19 mouse cellular contexts compared by ENCODE assay signal in genomic region chr3:89300514-89300913, GRCm38 (mm10). TPM values are rescaled to one million over a fixed set of nuclear protein-coding genes. Genes with fewer than 3 reads are reported as not detected.
A peak's percentile ranks its signal among the peaks of the same experiment; 100 is the strongest.
DNase-seq lines count a peak whose midpoint lies in the region; ATAC-seq and TF ChIP-seq lines count a peak whose summit lies in the region.
"Had no signal": no experiment of that assay in that cellular context is flagged by ENCODE, and none has a peak within 500 bp of the region (broad histone marks: within the 10 kb centered on the region; RNA-seq: fewer than 3 reads in every experiment).

No protein-coding gene starts in this region.

- 67% methylated on average over 2 of the region's 2 CpGs for WGBS in kidney, embryonic 16.5 days
- 72% methylated on average over 2 of the region's 2 CpGs for WGBS in midbrain, postnatal 0 days
- WGBS in midbrain, embryonic 13.5 days: 62% methylated on average over 2 of the region's 2 CpGs

- TF ChIP-seq CTCF in midbrain, postnatal 0 days (IDR thresholded peaks at IDR 0.05): peak; percentile 33

- ATAC-seq in CD4-positive, CD25-positive, alpha-beta regulatory T cell, adult 4 months: no peak
- ATAC-seq in kidney, embryonic 16.5 days (ENCODE audit: low FRiP score, low TSS enrichment): no peak
- ATAC-seq in midbrain, postnatal 0 days (ENCODE audit: low FRiP score): no peak
- no peak for ATAC-seq in midbrain, embryonic 13.5 days
- ATAC-seq in erythroblast, adult 5-6 weeks (replicated peaks; ENCODE audit: low FRiP score, poor library complexity, severe bottlenecking): no peak
- ATAC-seq: inflammation-experienced regulatory T-cells, adult 6 months had no signal

- H3K27me3 ChIP-seq in kidney, embryonic 16.5 days (ENCODE audit: insufficient read depth, low read length): no peaks in the 10 kb centered on the region
- no peaks in the 10 kb centered on the region for H3K27me3 ChIP-seq in midbrain, postnatal 0 days (ENCODE audit: insufficient read depth, low read length)
- H3K27me3 ChIP-seq in midbrain, embryonic 13.5 days: peaks cover 20% of the 10 kb centered on the region

- H3K4me3 ChIP-seq in kidney, embryonic 16.5 days (ENCODE audit: low read length): no peak overlapping the region
- H3K4me3 ChIP-seq in midbrain, postnatal 0 days (ENCODE audit: low read depth, low read length): no peak overlapping the region
- H3K4me3 ChIP-seq in midbrain, embryonic 13.5 days (replicated peaks): no peak overlapping the region
- H3K4me3 ChIP-seq: forebrain, embryonic 12.5 days; hindbrain, embryonic 12.5 days; liver, embryonic 15.5 days had no signal

- DNase-seq in CD4-positive, CD25-positive, alpha-beta regulatory T cell, adult 2 months (ENCODE audit: low read depth, low spot score): peak; percentile 23
- no peak for DNase-seq in kidney, adult 18-20 months
- no peak for DNase-seq in midbrain, postnatal 0 days (ENCODE audit: low spot score)
- DNase-seq in thymus, postnatal 4 days: no peak
- DNase-seq: adrenal gland, postnatal 25 days; cerebellum, adult 9-11 months; left cerebral cortex, postnatal 4 days; thymus, postnatal 25 days had no signal

- no peaks in the 10 kb centered on the region for H3K9me3 ChIP-seq in kidney, embryonic 16.5 days (ENCODE audit: low read length)
- no peaks in the 10 kb centered on the region for H3K9me3 ChIP-seq in midbrain, postnatal 0 days (ENCODE audit: low read length)
- no peaks in the 10 kb centered on the region for H3K9me3 ChIP-seq in midbrain, embryonic 13.5 days
- H3K9me3 ChIP-seq: forebrain, embryonic 12.5 days; hindbrain, embryonic 12.5 days; liver, embryonic 15.5 days had no signal

- H3K4me1 ChIP-seq in kidney, embryonic 16.5 days (ENCODE audit: insufficient read depth, low read length): peaks cover 15% of the 10 kb centered on the region
- H3K4me1 ChIP-seq in midbrain, postnatal 0 days (ENCODE audit: insufficient read depth, low read length): no peaks in the 10 kb centered on the region
- no peaks in the 10 kb centered on the region; the same call in 1 of the 2 replicates for H3K4me1 ChIP-seq in midbrain, embryonic 13.5 days (replicated peaks)

- no peak overlapping the region for H3K4me2 ChIP-seq in kidney, embryonic 16.5 days (replicated peaks; ENCODE audit: low read depth, low read length)
- no peak overlapping the region for H3K4me2 ChIP-seq in midbrain, postnatal 0 days (ENCODE audit: low read depth, low read length, poor library complexity, severe bottlenecking)
- no peak overlapping the region for H3K4me2 ChIP-seq in midbrain, embryonic 13.5 days (replicated peaks)

- 0 out of 2 replicates have a peak overlapping the region, but pooled peaks have one; percentile 6 for H3K27ac ChIP-seq in kidney, embryonic 16.5 days (ENCODE audit: low read length)
- no peak overlapping the region for H3K27ac ChIP-seq in midbrain, postnatal 0 days (ENCODE audit: low read depth, low read length)
- no peak overlapping the region for H3K27ac ChIP-seq in midbrain, embryonic 13.5 days
- H3K27ac ChIP-seq: forebrain, embryonic 12.5 days; hindbrain, embryonic 12.5 days; liver, embryonic 15.5 days had no signal

- H3K9ac ChIP-seq in kidney, embryonic 16.5 days (replicated peaks; ENCODE audit: low read length): no peak overlapping the region
- H3K9ac ChIP-seq in midbrain, postnatal 0 days (replicated peaks; ENCODE audit: low read length, poor library complexity, severe bottlenecking): no peak overlapping the region
- no peak overlapping the region for H3K9ac ChIP-seq in midbrain, embryonic 13.5 days (replicated peaks)
- H3K9ac ChIP-seq: hindbrain, embryonic 12.5 days; liver, embryonic 15.5 days had no signal

- H3K36me3 ChIP-seq in kidney, embryonic 16.5 days (ENCODE audit: insufficient read depth, low read length): no peaks in the 10 kb centered on the region
- no peaks in the 10 kb centered on the region for H3K36me3 ChIP-seq in midbrain, postnatal 0 days (ENCODE audit: insufficient read depth, low read length)
- no peaks in the 10 kb centered on the region for H3K36me3 ChIP-seq in midbrain, embryonic 13.5 days
- H3K36me3 ChIP-seq: forebrain, embryonic 12.5 days; hindbrain, embryonic 12.5 days; liver, embryonic 15.5 days had no signal

RNA-seq across cellular contexts. Expression of gene Efna1, which starts 19.6 kb away (rescaled TPM):
- polyA plus RNA-seq in CD4-positive, CD25-positive, alpha-beta regulatory T cell, adult 4 months (2017; shearing (Covaris generic)): not detected
- polyA plus RNA-seq in kidney, embryonic 16.5 days (2015; fragmentation: Nextera tagmentation; extraction: Ambion mirVana): 81.9 and 86.7 TPM in 2 replicates
- 6.6 and 7.1 TPM in 2 replicates for total RNA-seq in midbrain, postnatal 0 days (2014; rRNA removed)
- polyA plus RNA-seq in midbrain, postnatal 0 days (2015; fragmentation: Nextera tagmentation; extraction: Ambion mirVana): 8.9 and 9.4 TPM in 2 replicates
- 9.7 and 10.7 TPM in 2 replicates for polyA plus RNA-seq in midbrain, embryonic 13.5 days (2015; fragmentation: Nextera tagmentation; extraction: Ambion mirVana)
- not detected in 2 replicates for total RNA-seq in erythroblast, adult 5-6 weeks (2015; ENCODE audit: low replicate concordance)
- total RNA-seq in erythroblast, adult 5-6 weeks (2017; ENCODE audit: low replicate concordance): not detected in 2 replicates
- total RNA-seq: megakaryocyte-erythroid progenitor cell, adult 5-6 weeks had no signal
- polyA plus RNA-seq: inflammation-experienced regulatory T-cells, adult 6 months had no signal

RNA-seq across cellular contexts. Expression of gene Efna3, which starts 22.3 kb away (rescaled TPM):
- polyA plus RNA-seq in CD4-positive, CD25-positive, alpha-beta regulatory T cell, adult 4 months (2017; shearing (Covaris generic)): not detected
- 11.5 and 11.8 TPM in 2 replicates for polyA plus RNA-seq in kidney, embryonic 16.5 days (2015; fragmentation: Nextera tagmentation; extraction: Ambion mirVana)
- total RNA-seq in midbrain, postnatal 0 days (2014; rRNA removed): 93.5 and 115 TPM in 2 replicates
- 52.3 and 58.4 TPM in 2 replicates for polyA plus RNA-seq in midbrain, postnatal 0 days (2015; fragmentation: Nextera tagmentation; extraction: Ambion mirVana)
- polyA plus RNA-seq in midbrain, embryonic 13.5 days (2015; fragmentation: Nextera tagmentation; extraction: Ambion mirVana): 21.8 and 22.5 TPM in 2 replicates
- total RNA-seq in erythroblast, adult 5-6 weeks (2015; ENCODE audit: low replicate concordance): not detected in 2 replicates
- not detected in 2 replicates for total RNA-seq in erythroblast, adult 5-6 weeks (2017; ENCODE audit: low replicate concordance)
- total RNA-seq: gastrocnemius, postnatal 4 days; megakaryocyte-erythroid progenitor cell, adult 5-6 weeks had no signal
- polyA plus RNA-seq: inflammation-experienced regulatory T-cells, adult 6 months; spleen, adult 2 months had no signal

RNA-seq across cellular contexts. Expression of gene Slc50a1, which starts 30.1 kb away (rescaled TPM):
- polyA plus RNA-seq in CD4-positive, CD25-positive, alpha-beta regulatory T cell, adult 4 months (2017; shearing (Covaris generic)): 100 to 1,000 TPM; 248 to 324 TPM
- 58.8 and 64.3 TPM in 2 replicates for polyA plus RNA-seq in kidney, embryonic 16.5 days (2015; fragmentation: Nextera tagmentation; extraction: Ambion mirVana)
- total RNA-seq in midbrain, postnatal 0 days (2014; rRNA removed): 22.8 and 32.0 TPM in 2 replicates
- 42.4 and 48.7 TPM in 2 replicates for polyA plus RNA-seq in midbrain, postnatal 0 days (2015; fragmentation: Nextera tagmentation; extraction: Ambion mirVana)
- polyA plus RNA-seq in midbrain, embryonic 13.5 days (2015; fragmentation: Nextera tagmentation; extraction: Ambion mirVana): 31.8 and 37.5 TPM in 2 replicates
- total RNA-seq in erythroblast, adult 5-6 weeks (2015; ENCODE audit: low replicate concordance): 8.8 and 12.9 TPM in 2 replicates
- 10.9 and 11.5 TPM in 2 replicates for total RNA-seq in erythroblast, adult 5-6 weeks (2017; ENCODE audit: low replicate concordance)

RNA-seq across cellular contexts. Expression of gene Efna4, which starts 37.3 kb away (rescaled TPM):
- polyA plus RNA-seq in CD4-positive, CD25-positive, alpha-beta regulatory T cell, adult 4 months (2017; shearing (Covaris generic)): not detected
- polyA plus RNA-seq in kidney, embryonic 16.5 days (2015; fragmentation: Nextera tagmentation; extraction: Ambion mirVana): 29.2 and 31.3 TPM in 2 replicates
- 3.0 and 7.9 TPM in 2 replicates for total RNA-seq in midbrain, postnatal 0 days (2014; rRNA removed)
- polyA plus RNA-seq in midbrain, postnatal 0 days (2015; fragmentation: Nextera tagmentation; extraction: Ambion mirVana): 2.5 and 3.5 TPM in 2 replicates
- polyA plus RNA-seq in midbrain, embryonic 13.5 days (2015; fragmentation: Nextera tagmentation; extraction: Ambion mirVana): 8.8 and 11.4 TPM in 2 replicates
- total RNA-seq in erythroblast, adult 5-6 weeks (2015; ENCODE audit: low replicate concordance): not detected in 2 replicates
- not detected in 2 replicates for total RNA-seq in erythroblast, adult 5-6 weeks (2017; ENCODE audit: low replicate concordance)
- total RNA-seq: megakaryocyte-erythroid progenitor cell, adult 5-6 weeks had no signal

RNA-seq across cellular contexts. Expression of gene Dpm3, which starts 41.4 kb away (rescaled TPM):
- polyA plus RNA-seq in CD4-positive, CD25-positive, alpha-beta regulatory T cell, adult 4 months (2017; shearing (Covaris generic)): 100 to 1,000 TPM; 116 to 155 TPM
- 127 and 146 TPM in 2 replicates for polyA plus RNA-seq in kidney, embryonic 16.5 days (2015; fragmentation: Nextera tagmentation; extraction: Ambion mirVana)
- total RNA-seq in midbrain, postnatal 0 days (2014; rRNA removed): 198 and 223 TPM in 2 replicates
- polyA plus RNA-seq in midbrain, postnatal 0 days (2015; fragmentation: Nextera tagmentation; extraction: Ambion mirVana): 69.4 and 81.1 TPM in 2 replicates
- 74.6 and 75.9 TPM in 2 replicates for polyA plus RNA-seq in midbrain, embryonic 13.5 days (2015; fragmentation: Nextera tagmentation; extraction: Ambion mirVana)
- total RNA-seq in erythroblast, adult 5-6 weeks (2015; ENCODE audit: low replicate concordance): 16.1 and 42.3 TPM in 2 replicates
- 4.3 TPM in 1 of 2 replicates, not detected in the other for total RNA-seq in erythroblast, adult 5-6 weeks (2017; ENCODE audit: low replicate concordance)

Comparison
In these comparisons a context has a peak if more than half of its experiments do, and no peak if none do; other contexts are left out.
1. RNA of gene Efna3, which starts 22.3 kb away (polyA plus RNA-seq): 52.3 to 58.4 TPM in midbrain, postnatal 0 days, 21.8 to 22.5 TPM in midbrain, embryonic 13.5 days and 11.5 to 11.8 TPM in kidney, embryonic 16.5 days; not detected in CD4-positive, CD25-positive, alpha-beta regulatory T cell, adult 4 months; every median in the first group is over 10 times any median in the second.